Mouse (Mus musculus): ENCODE data around the gene Oxtr. TPM values are rescaled to one million over a fixed set of nuclear protein-coding genes. Genes with fewer than 3 reads are reported as not detected.

Oxtr gene
- polyA plus RNA-seq, 1 experiment from 2014 or later = 0.18 TPM

Other genes with a start within 250 kb of the Oxtr start
- 58.0 and 60.2 TPM in 2 replicates for gene Lmcd1, start 216.2 kb downstream of the Oxtr start, polyA plus RNA-seq (2015; fragmentation: Nextera tagmentation; extraction: Ambion mirVana)
- gene Ssu2, start 101.9 kb downstream of the Oxtr start, polyA plus RNA-seq (2015; fragmentation: Nextera tagmentation; extraction: Ambion mirVana) = 2.6 and 3.7 TPM in 2 replicates
- 126 and 127 TPM in 2 replicates for gene Cav3, start 30.4 kb downstream of the Oxtr start, polyA plus RNA-seq (2015; fragmentation: Nextera tagmentation; extraction: Ambion mirVana)
- 19.5 and 20.4 TPM in 2 replicates for gene Rad18, start 206.7 kb upstream of the Oxtr start, polyA plus RNA-seq (2015; fragmentation: Nextera tagmentation; extraction: Ambion mirVana)

Measured in heart, embryonic 16.5 days (tissue).